Mouse (Mus musculus) heart, postnatal 0 days (tissue): ENCODE results near the gene Nipal4.

Source experiments
- CTCF ChIP-seq: IDR thresholded peaks from 2 replicates; pipeline ENCODE4 v1.5.1; 2016; ENCODE audit warnings: antibody characterized with exemption, control low read depth, low read depth
- EP300 ChIP-seq: IDR thresholded peaks from 2 replicates; pipeline ENCODE4 v1.6.1; 2016; ENCODE audit warnings: antibody characterized with exemption, low read depth

GRCm38 (mm10) chr11:46202547-46202887 is 36.2 kb upstream of the Nipal4 start:
- TF ChIP-seq CTCF (no peak), EP300 (no peak)
